Mouse (Mus musculus) neural tube, embryonic 14.5 days (tissue): Measurements from ENCODE around the gene Syde2. TPM values are rescaled to one million over a fixed set of nuclear protein-coding genes. Genes with fewer than 3 reads are reported as not detected.
A peak's percentile ranks its signal among the peaks of the same experiment; 100 is the strongest.

Experiments
- ATAC-seq: fragments of 200-750 bp; cut with Nextera tagmentation; 2 replicates; pipeline ENCODE4 v1.8.0; 2017; ENCODE audit warnings: low read depth, mild to moderate bottlenecking, moderate TSS enrichment, moderate library complexity
- H3K27ac ChIP-seq: fragments of 300-500 bp; sonication (generic); 2 replicates; pipeline ENCODE4 v1.5.1; 2014; ENCODE audit warnings: low read depth, mild to moderate bottlenecking, control low read depth, low read length, moderate library complexity, mixed read lengths
- H3K27me3 ChIP-seq: fragments of 300-500 bp; sonication (generic); 2 replicates; pipeline ENCODE4 v1.6.1; 2014; ENCODE audit warnings: low read length; ENCODE audit not compliant: control insufficient read depth, insufficient read depth
- H3K36me3 ChIP-seq: fragments of 300-500 bp; sonication (generic); 2 replicates; pipeline ENCODE4 v1.6.1; 2014; ENCODE audit warnings: low read length, mixed read lengths; ENCODE audit not compliant: control insufficient read depth, insufficient read depth
- H3K4me1 ChIP-seq: fragments of 300-500 bp; sonication (generic); 2 replicates; pipeline ENCODE4 v1.6.1; 2014; ENCODE audit warnings: low read length; ENCODE audit not compliant: control insufficient read depth, insufficient read depth
- H3K4me2 ChIP-seq: fragments of 300-500 bp; sonication (generic); 2 replicates; pipeline ENCODE4 v1.6.1; 2014; ENCODE audit warnings: mild to moderate bottlenecking, low read depth, low read length, control low read depth
- H3K4me3 ChIP-seq: fragments of 300-500 bp; sonication (generic); 2 replicates; pipeline ENCODE4 v1.5.1; 2014; ENCODE audit warnings: low read depth, low read length, control low read depth, mixed read lengths
- H3K9ac ChIP-seq: fragments of 300-500 bp; sonication (generic); replicated peaks from 2 replicates; pipeline ENCODE4 v1.6.1; 2014; ENCODE audit warnings: low read depth, mild to moderate bottlenecking, control low read depth, low read length, mixed read lengths
- H3K9me3 ChIP-seq: fragments of 300-500 bp; sonication (generic); 2 replicates; pipeline ENCODE4 v1.6.1; 2016; ENCODE audit warnings: low read length; ENCODE audit not compliant: control insufficient read depth
- WGBS: fragments of 180-500 bp; shearing (Covaris S2); extraction: QIAGEN DNeasy Blood & Tissue Kit; methylation state at CpG from one replicate; pipeline ENCODE4 v1.1.7; 2014; 5-methylcytosine and 5-hydroxymethylcytosine counted together
- polyA plus RNA-seq: library from polyadenylated mRNA; unstranded; fragments of >200 nt; fragmentation: Nextera tagmentation; extraction: Ambion mirVana; gene quantifications from 2 replicates; pipeline ENCODE4 v1.2.1, GENCODE M21; 2014

Syde2 gene
- polyA plus RNA-seq, 1 experiment from 2014 or later: 1.1 TPM

DNA sequence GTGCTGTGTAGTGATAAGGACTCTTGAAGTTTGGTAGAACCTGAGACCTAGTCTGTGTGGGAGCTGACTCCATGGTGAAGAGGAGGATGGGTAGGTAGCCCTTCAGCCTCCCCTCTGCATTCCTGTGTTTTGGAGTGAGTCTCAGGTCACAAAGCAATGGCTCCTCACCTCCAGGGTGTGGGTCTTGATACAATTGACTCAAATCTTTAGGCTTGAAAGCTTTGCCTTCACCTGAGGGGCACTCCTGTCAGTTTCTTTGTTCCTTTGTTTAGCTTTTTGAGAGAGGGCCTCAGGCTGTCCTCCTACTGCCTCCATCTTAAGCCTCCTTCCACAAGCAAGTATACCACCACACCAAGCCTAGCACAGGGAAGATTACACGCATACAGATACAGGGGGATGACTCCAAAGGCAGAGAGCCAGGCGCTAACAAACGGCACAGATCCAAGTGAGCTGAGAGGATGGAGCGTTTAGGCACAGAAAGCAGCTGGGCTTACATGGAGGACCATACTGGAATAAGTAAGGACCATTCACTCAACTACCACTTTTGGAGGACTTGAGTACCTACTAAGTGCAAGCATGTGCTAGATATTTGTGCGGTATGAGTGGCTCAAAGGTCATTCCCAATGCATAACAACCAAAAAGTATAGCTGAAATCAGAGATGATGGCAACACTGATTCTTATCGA is 1.2 kb upstream of the Syde2 start:
- no peak for ATAC-seq
- H3K9me3 ChIP-seq: no peaks in the 10 kb centered on the region
- no peak overlapping the region for H3K27ac ChIP-seq
- H3K36me3 ChIP-seq: no peaks in the 10 kb centered on the region
- 70% methylated on average over 6 of the region's 6 CpGs for WGBS
- no peaks in the 10 kb centered on the region for H3K4me1 ChIP-seq
- no peak overlapping the region for H3K9ac ChIP-seq
- no peak overlapping the region for H3K4me2 ChIP-seq
- H3K27me3 ChIP-seq: peaks cover 17% of the 10 kb centered on the region
- no peak overlapping the region for H3K4me3 ChIP-seq

DNA sequence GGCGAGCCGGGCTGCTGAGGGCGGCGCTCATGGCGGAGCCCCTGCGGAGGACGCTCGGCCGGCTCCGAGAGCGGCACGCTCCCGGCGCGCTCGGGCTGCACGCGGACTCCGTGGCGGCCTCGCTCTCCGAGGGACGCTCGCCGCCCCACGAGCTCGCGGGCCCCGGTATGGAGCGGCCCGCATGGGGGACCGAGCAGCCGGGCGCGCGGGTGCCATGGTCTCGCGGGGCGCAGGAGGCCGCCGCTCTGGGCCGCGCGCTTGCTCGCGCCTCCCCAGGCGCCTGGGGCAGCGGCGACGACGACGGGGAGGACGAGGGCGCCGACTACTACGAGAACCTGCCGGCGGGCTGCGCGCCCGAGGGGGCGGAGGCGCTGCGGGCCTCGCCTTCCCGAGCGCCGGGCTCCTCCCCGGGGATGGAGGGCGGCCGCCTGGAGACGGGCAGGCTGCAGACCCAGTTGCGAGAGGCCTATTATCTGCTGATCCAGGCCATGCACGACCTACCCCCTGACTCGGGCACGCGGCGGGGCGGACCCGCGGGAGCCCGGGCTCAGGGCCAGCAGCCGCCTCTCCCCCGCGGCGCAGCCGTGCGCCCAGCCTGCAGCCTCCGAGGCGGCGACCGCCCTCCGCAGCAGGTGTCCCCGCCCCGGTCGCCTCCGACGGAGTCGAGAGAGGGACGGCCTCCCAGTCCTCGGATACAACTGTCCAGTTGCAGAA is 457 bp downstream of the Syde2 start:
- 0% methylated on average over 61 of the region's 101 CpGs for WGBS
- Histone ChIP-seq H3K9ac (peak overlapping the region; percentile 67), H3K4me1 (no peaks in the 10 kb centered on the region), H3K9me3 (no peaks in the 10 kb centered on the region), H3K36me3 (no peaks in the 10 kb centered on the region), H3K27me3 (peaks cover 17% of the 10 kb centered on the region), H3K4me2 (peak overlapping the region; percentile 76), H3K27ac (no peak overlapping the region), H3K4me3 (peak overlapping the region; percentile 68)
- ATAC-seq: peak; percentile 82

DNA sequence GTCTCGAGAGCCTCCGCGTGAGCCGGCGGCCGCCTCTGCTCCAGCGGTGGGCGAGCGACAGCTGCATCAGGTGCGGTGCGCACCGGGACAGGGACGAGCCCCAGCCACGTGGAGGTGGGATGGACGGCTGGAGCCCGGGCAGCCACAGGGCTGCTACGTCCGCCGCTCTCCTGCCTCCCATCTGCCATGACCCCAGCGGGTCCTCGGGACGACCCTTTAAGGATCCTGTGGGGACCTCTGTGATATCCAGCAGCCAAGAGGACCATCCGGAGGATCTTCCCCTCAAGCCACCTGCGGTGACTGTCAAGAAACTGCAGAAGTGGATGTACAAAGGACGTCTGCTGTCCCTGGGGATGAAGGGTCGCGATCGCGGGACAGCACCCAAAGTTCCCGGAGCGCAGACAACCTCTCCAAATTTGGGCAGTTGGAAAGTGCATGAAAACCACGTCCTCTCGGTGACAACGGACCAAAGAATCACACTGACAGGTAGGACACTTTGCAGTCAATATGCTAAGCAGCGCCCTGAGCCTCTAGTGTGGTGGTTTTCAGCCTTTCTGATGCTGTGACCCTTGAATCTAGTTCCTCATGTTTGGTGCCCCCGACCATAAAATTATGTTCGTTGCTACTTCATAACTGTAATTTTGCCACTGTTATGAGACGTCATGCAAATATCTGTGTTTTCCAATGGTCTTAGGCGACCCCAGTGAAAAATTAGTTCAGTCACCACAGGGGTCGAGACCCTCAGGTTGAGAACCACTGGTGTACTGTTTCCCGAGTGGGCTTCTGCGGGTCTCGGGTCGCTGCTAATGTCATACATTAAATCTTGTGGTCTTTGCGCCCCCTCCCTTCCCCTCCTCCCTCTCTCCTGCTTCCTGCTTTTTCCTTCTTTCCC is 1.3 kb downstream of the Syde2 start:
- Histone ChIP-seq H3K36me3 (no peaks in the 10 kb centered on the region), H3K27ac (no peak overlapping the region), H3K4me1 (no peaks in the 10 kb centered on the region), H3K9ac (peak overlapping the region; percentile 67), H3K9me3 (no peaks in the 10 kb centered on the region), H3K4me2 (peak overlapping the region; percentile 76), H3K27me3 (peaks cover 17% of the 10 kb centered on the region), H3K4me3 (peak overlapping the region; percentile 68)
- WGBS: under 1% methylated on average over 45 of the region's 45 CpGs
- ATAC-seq: no peak; the same call in 1 of the 2 replicates

DNA sequence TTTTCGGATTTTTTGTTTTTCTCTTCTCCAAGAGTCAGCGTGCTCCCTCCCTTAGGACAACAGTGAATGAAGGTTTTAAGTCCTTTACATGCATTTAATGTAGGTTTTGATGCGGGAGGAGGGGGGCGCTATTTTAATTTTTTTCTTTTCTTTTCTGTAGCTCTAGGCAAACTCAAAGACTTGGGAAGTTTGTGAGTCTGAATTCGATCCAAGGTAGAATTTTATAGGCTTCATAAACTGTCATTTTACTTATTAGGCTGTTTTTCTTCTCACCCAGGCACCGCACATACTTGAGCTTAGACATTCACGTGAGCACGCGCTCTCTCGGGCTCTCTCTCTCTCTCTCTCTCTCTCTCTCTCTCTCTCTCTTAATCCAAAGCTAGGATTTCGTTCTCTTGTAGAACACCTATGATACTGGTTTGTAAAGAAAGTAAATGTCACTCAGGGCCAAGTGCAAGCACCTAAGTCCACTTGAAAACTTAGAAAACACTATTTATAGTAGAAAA is 2.0 kb downstream of the Syde2 start:
- H3K9me3 ChIP-seq: no peaks in the 10 kb centered on the region
- H3K4me2 ChIP-seq: peak overlapping the region; percentile 76
- no peak overlapping the region for H3K27ac ChIP-seq
- H3K4me3 ChIP-seq: peak overlapping the region; percentile 68
- no peaks in the 10 kb centered on the region for H3K36me3 ChIP-seq
- H3K9ac ChIP-seq: no peak overlapping the region
- no peak for ATAC-seq
- H3K4me1 ChIP-seq: no peaks in the 10 kb centered on the region
- WGBS: 9% methylated on average over 11 of the region's 11 CpGs
- peaks cover 17% of the 10 kb centered on the region for H3K27me3 ChIP-seq

DNA sequence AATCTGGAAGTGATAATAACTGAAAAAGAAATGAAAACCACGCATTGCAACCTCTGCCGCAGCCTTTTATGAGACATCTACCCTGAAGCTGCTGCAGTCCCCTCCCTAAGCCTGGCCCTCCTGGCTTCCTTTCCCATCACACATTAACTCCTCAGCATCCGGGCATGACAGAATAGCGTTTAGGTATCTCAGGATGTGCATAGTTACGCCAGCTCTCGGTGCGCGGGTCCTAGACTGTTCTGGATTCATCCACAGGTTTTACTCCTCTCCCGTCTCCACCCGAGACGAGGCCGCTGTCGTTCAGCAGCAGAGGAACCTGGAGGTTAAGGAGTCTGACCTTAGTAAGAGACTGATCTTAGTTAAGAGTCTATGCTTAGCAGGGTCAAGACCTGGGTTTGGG is 3.5 kb downstream of the Syde2 start:
- no peak overlapping the region for H3K4me2 ChIP-seq
- H3K27ac ChIP-seq: no peak overlapping the region
- H3K27me3 ChIP-seq: peaks cover 16% of the 10 kb centered on the region
- ATAC-seq: no peak
- H3K36me3 ChIP-seq: no peaks in the 10 kb centered on the region
- H3K9me3 ChIP-seq: no peaks in the 10 kb centered on the region
- WGBS: 89% methylated on average over 13 of the region's 13 CpGs
- H3K4me3 ChIP-seq: no peak overlapping the region
- H3K4me1 ChIP-seq: no peaks in the 10 kb centered on the region
- H3K9ac ChIP-seq: no peak overlapping the region

DNA sequence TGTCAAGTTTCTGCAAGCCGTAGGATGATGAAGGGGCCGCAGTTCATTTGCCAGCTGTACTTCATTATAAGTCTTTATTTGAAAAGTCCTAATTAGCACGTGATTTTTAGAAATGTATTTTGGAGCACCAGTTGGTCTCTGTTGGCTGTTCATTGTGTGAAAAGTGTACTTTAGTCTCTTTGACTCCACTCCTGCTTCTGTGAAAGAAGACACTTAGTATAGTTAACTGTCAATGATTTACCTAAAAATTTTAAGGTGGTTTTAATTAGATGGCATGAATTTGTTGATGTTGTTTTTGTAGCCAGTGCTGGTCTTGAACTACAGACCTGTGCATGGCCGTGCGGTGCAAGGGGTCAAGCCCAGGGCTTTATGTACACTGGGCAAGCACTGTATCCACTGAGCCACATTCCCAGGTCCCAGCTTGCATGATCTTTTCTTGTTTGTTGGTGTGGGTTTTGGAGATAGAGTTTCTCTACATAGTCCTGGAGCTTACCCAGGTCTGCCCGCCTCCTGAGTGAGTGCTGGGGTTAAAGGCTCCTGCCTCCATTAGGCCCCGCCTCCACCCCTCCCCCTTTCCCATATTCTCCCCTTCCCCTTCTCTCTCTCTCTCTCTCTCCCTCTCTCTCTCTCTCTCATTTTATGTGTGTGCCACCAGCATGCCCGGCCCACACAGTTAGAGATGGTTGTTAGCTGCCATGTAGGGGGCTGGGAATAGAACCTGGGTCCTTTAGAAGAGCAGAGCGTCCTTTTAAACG is 4.5 kb downstream of the Syde2 start:
- Histone ChIP-seq H3K36me3 (no peaks in the 10 kb centered on the region), H3K9me3 (no peaks in the 10 kb centered on the region), H3K4me2 (no peak overlapping the region), H3K4me1 (no peaks in the 10 kb centered on the region), H3K9ac (no peak overlapping the region), H3K27me3 (peaks cover 13% of the 10 kb centered on the region), H3K4me3 (no peak overlapping the region), H3K27ac (no peak overlapping the region)
- no peak for ATAC-seq
- 91% methylated on average over 10 of the region's 10 CpGs for WGBS

DNA sequence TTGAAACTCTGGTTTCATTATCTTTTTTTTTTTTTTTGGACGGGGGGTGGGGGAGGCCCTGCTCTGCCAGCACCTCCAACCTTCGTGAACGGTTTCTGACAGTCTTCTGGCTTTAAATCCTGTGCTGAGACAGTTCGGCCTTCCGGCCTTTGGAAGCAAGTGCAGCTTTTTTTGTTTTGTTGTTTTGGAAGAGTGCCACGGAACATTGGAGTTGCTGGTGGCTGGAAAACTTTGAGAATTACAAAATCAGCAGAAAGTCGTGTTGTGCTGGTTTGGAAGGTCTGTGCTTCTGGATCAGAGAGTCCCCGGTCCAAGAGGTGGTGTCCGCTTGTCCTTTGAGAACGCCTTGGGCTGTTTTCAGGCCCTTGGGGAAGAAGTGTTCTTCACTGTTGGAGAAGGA is 5.1 kb downstream of the Syde2 start:
- no peak for ATAC-seq
- WGBS: 85% methylated on average over 9 of the region's 10 CpGs
- Histone ChIP-seq H3K27me3 (peaks cover 10% of the 10 kb centered on the region), H3K4me2 (no peak overlapping the region), H3K9ac (no peak overlapping the region), H3K9me3 (no peaks in the 10 kb centered on the region), H3K27ac (no peak overlapping the region), H3K36me3 (no peaks in the 10 kb centered on the region), H3K4me1 (no peaks in the 10 kb centered on the region), H3K4me3 (no peak overlapping the region)

DNA sequence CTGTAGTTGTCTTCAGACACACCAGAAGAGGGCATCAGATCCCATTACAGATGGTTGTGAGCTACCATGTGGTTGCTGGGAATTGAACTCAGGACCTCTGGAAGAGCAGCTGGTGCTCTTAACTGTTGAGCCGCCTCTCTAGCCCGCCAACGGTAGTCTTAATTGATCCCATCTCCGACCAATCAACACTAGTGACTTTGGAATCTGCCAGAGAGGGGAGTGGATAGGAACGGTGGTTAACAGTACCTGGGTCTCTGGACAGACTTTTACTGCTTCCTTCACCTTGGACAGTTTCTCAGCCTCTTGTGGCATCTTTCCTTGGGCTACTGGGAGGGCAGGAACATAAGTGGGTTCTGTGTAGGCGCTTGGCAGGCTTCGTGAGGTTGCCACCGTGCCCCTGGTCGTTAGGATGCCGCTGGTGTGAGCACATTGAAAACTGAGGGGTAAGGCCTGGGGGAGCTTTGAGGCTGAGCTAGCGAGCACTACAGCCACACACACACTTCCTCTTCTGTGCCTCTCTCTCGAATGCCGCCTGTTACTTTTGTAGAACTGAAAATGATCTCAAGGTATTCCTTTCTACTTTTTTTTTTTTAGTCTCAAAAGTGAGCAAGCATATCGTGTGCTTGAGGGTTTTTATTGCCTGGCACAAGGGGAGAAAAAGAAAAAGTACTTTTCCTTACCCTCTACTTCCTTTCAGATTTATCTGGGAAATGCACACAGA is 6.0 kb downstream of the Syde2 start:
- H3K9ac ChIP-seq: no peak overlapping the region

More for the DNA sequence above, 6.0 kb downstream of the Syde2 start:
- 88% methylated on average over 14 of the region's 14 CpGs for WGBS
- Histone ChIP-seq H3K27ac (no peak overlapping the region), H3K4me3 (no peak overlapping the region), H3K36me3 (no peaks in the 10 kb centered on the region), H3K4me2 (no peak overlapping the region), H3K27me3 (peaks cover 3% of the 10 kb centered on the region), H3K4me1 (no peaks in the 10 kb centered on the region), H3K9me3 (no peaks in the 10 kb centered on the region)
- ATAC-seq: no peak
